Mouse (Mus musculus) cortical plate, adult 2 months (tissue): ENCODE measurements around the gene Slit3.

Experiments used
- CTCF ChIP-seq: fragments of 200-500 bp; IDR thresholded peaks from 2 replicates; pipeline ENCODE4 v1.5.1; 2011; ENCODE audit warnings: mild to moderate bottlenecking, control low read depth, low read length; ENCODE audit not compliant: insufficient read depth; ENCODE audit errors: extremely low read depth
- POLR2A ChIP-seq: fragments of 200-500 bp; IDR thresholded peaks from 2 replicates; pipeline ENCODE4 v1.6.1; 2011; ENCODE audit warnings: mild to moderate bottlenecking, low read length, control low read depth; ENCODE audit not compliant: insufficient read depth; ENCODE audit errors: extremely low read depth

DNA sequence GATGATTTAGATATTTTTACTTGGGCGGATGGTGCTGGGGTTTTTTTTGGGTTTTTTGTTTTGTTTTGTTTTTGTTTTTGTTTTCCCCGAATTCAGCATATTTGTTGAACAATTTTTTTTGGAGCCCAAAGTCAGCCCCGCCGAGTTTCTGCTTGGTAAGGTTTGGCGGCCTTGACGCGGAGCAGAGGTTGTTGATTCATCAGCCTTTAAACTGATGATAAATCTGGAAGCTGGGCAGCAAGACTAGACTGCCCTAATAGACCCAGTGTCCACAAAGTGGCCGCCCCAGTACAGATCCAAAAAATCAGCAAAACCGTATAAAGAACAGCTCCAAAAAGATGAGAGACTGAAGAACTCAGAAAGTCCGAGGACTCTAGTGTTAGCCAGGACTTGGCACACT, 421.7 kb downstream of the Slit3 start:
- TF ChIP-seq CTCF (no peak), POLR2A (no peak)
